Mouse (Mus musculus) limb, embryonic 14.5 days (tissue): Measurements from ENCODE around the gene Olfr1396. TPM values are rescaled to one million over a fixed set of nuclear protein-coding genes. Genes with fewer than 3 reads are reported as not detected.

Experiments
- polyA plus RNA-seq, 2 experiments: library from polyadenylated mRNA; depleted of rRNA in 1 of 2; stranded (reverse) in 1 of 2; unstranded in 1 of 2; fragments of >200 nt; fragmentation: Nextera tagmentation in 1 of 2; extraction: Ambion mirVana in 1 of 2; gene quantifications; 2 replicates each; pipeline versions ENCODE4 v1.2.1 to v1.2.3; 2012 to 2014

Gene Olfr1396
- polyA plus RNA-seq, 2 experiments: 0.10 to 0.11 TPM

Other genes with a start within 250 kb of the Olfr1396 start
- gene Irgm1, start 243.2 kb downstream of the Olfr1396 start, polyA plus RNA-seq (2012; rRNA removed): 3.7 and 4.1 TPM in 2 replicates
- 4.5 and 5.5 TPM in 2 replicates for gene Irgm1, start 243.2 kb downstream of the Olfr1396 start, polyA plus RNA-seq (2014; fragmentation: Nextera tagmentation; extraction: Ambion mirVana)
- gene Gm5431, start 212.7 kb downstream of the Olfr1396 start, polyA plus RNA-seq (2012; rRNA removed): 0.16 and 0.19 TPM in 2 replicates
- gene Gm5431, start 212.7 kb downstream of the Olfr1396 start, polyA plus RNA-seq (2014; fragmentation: Nextera tagmentation; extraction: Ambion mirVana): 0.12 and 0.22 TPM in 2 replicates
- 0.86 and 0.88 TPM in 2 replicates for gene Psme2b, start 168.7 kb downstream of the Olfr1396 start, polyA plus RNA-seq (2012; rRNA removed)
- gene Psme2b, start 168.7 kb downstream of the Olfr1396 start, polyA plus RNA-seq (2014; fragmentation: Nextera tagmentation; extraction: Ambion mirVana): 2.8 and 3.0 TPM in 2 replicates
- gene Olfr56, start 136.0 kb downstream of the Olfr1396 start, polyA plus RNA-seq (2012; rRNA removed): 0.05 and 0.06 TPM in 2 replicates
- not detected in 2 replicates for gene Olfr56, start 136.0 kb downstream of the Olfr1396 start, polyA plus RNA-seq (2014; fragmentation: Nextera tagmentation; extraction: Ambion mirVana)
- 0.11 and 0.24 TPM in 2 replicates for gene 9930111J21Rik1, start 135.5 kb downstream of the Olfr1396 start, polyA plus RNA-seq (2012; rRNA removed)
- 0.36 and 0.37 TPM in 2 replicates for gene 9930111J21Rik1, start 135.5 kb downstream of the Olfr1396 start, polyA plus RNA-seq (2014; fragmentation: Nextera tagmentation; extraction: Ambion mirVana)
- gene Gm12185, start 122.6 kb downstream of the Olfr1396 start, polyA plus RNA-seq (2012; rRNA removed): 0.04 TPM in 1 of 2 replicates, not detected in the other
- 0.06 TPM in 1 of 2 replicates, not detected in the other for gene Gm12185, start 122.6 kb downstream of the Olfr1396 start, polyA plus RNA-seq (2014; fragmentation: Nextera tagmentation; extraction: Ambion mirVana)
- 0.10 and 0.15 TPM in 2 replicates for gene Tgtp1, start 120.7 kb downstream of the Olfr1396 start, polyA plus RNA-seq (2012; rRNA removed)
- not detected in 2 replicates for gene Tgtp1, start 120.7 kb downstream of the Olfr1396 start, polyA plus RNA-seq (2014; fragmentation: Nextera tagmentation; extraction: Ambion mirVana)
- 0.24 and 0.50 TPM in 2 replicates for gene 9930111J21Rik2, start 63.6 kb downstream of the Olfr1396 start, polyA plus RNA-seq (2012; rRNA removed)
- gene 9930111J21Rik2, start 63.6 kb downstream of the Olfr1396 start, polyA plus RNA-seq (2014; fragmentation: Nextera tagmentation; extraction: Ambion mirVana): 0.12 and 0.64 TPM in 2 replicates
- 0.09 and 0.12 TPM in 2 replicates for gene Tgtp2, start 50.7 kb downstream of the Olfr1396 start, polyA plus RNA-seq (2012; rRNA removed)
- 0.18 and 0.33 TPM in 2 replicates for gene Tgtp2, start 50.7 kb downstream of the Olfr1396 start, polyA plus RNA-seq (2014; fragmentation: Nextera tagmentation; extraction: Ambion mirVana)
- gene Ifi47, start 38.3 kb downstream of the Olfr1396 start, polyA plus RNA-seq (2012; rRNA removed): 0.83 and 1.0 TPM in 2 replicates
- gene Ifi47, start 38.3 kb downstream of the Olfr1396 start, polyA plus RNA-seq (2014; fragmentation: Nextera tagmentation; extraction: Ambion mirVana): 0.72 and 1.2 TPM in 2 replicates
- gene Olfr1395, start 27.4 kb upstream of the Olfr1396 start, polyA plus RNA-seq (2012; rRNA removed): not detected in 2 replicates
- gene Olfr1395, start 27.4 kb upstream of the Olfr1396 start, polyA plus RNA-seq (2014; fragmentation: Nextera tagmentation; extraction: Ambion mirVana): not detected in 2 replicates
- not detected in 2 replicates for gene Olfr1394, start 39.5 kb upstream of the Olfr1396 start, polyA plus RNA-seq (2012; rRNA removed)
- gene Olfr1394, start 39.5 kb upstream of the Olfr1396 start, polyA plus RNA-seq (2014; fragmentation: Nextera tagmentation; extraction: Ambion mirVana): not detected in 2 replicates
- gene Btnl9, start 72.3 kb upstream of the Olfr1396 start, polyA plus RNA-seq (2012; rRNA removed): 2.0 and 2.2 TPM in 2 replicates
- gene Btnl9, start 72.3 kb upstream of the Olfr1396 start, polyA plus RNA-seq (2014; fragmentation: Nextera tagmentation; extraction: Ambion mirVana): 0.58 and 1.7 TPM in 2 replicates
- 14.9 and 22.1 TPM in 2 replicates for gene Zfp62, start 88.4 kb upstream of the Olfr1396 start, polyA plus RNA-seq (2012; rRNA removed)
- 38.0 and 43.1 TPM in 2 replicates for gene Zfp62, start 88.4 kb upstream of the Olfr1396 start, polyA plus RNA-seq (2014; fragmentation: Nextera tagmentation; extraction: Ambion mirVana)
- gene Mgat1, start 129.3 kb upstream of the Olfr1396 start, polyA plus RNA-seq (2012; rRNA removed): 83.7 and 117 TPM in 2 replicates
- 64.7 and 68.0 TPM in 2 replicates for gene Mgat1, start 129.3 kb upstream of the Olfr1396 start, polyA plus RNA-seq (2014; fragmentation: Nextera tagmentation; extraction: Ambion mirVana)
- 0.09 and 0.26 TPM in 2 replicates for gene Olfr1393, start 163.4 kb upstream of the Olfr1396 start, polyA plus RNA-seq (2012; rRNA removed)
- gene Olfr1393, start 163.4 kb upstream of the Olfr1396 start, polyA plus RNA-seq (2014; fragmentation: Nextera tagmentation; extraction: Ambion mirVana): not detected in 2 replicates
- 0.15 and 0.18 TPM in 2 replicates for gene Olfr1392, start 170.4 kb upstream of the Olfr1396 start, polyA plus RNA-seq (2012; rRNA removed)
- 0.06 TPM in 1 of 2 replicates, not detected in the other for gene Olfr1392, start 170.4 kb upstream of the Olfr1396 start, polyA plus RNA-seq (2014; fragmentation: Nextera tagmentation; extraction: Ambion mirVana)
- gene Olfr10, start 189.9 kb upstream of the Olfr1396 start, polyA plus RNA-seq (2012; rRNA removed): not detected in 2 replicates
- gene Olfr10, start 189.9 kb upstream of the Olfr1396 start, polyA plus RNA-seq (2014; fragmentation: Nextera tagmentation; extraction: Ambion mirVana): not detected in 2 replicates
- gene Olfr1391, start 207.9 kb upstream of the Olfr1396 start, polyA plus RNA-seq (2012; rRNA removed): not detected in 2 replicates
- not detected in 2 replicates for gene Olfr1391, start 207.9 kb upstream of the Olfr1396 start, polyA plus RNA-seq (2014; fragmentation: Nextera tagmentation; extraction: Ambion mirVana)
- gene Olfr1390, start 220.3 kb upstream of the Olfr1396 start, polyA plus RNA-seq (2012; rRNA removed): not detected in 2 replicates
- not detected in 2 replicates for gene Olfr1390, start 220.3 kb upstream of the Olfr1396 start, polyA plus RNA-seq (2014; fragmentation: Nextera tagmentation; extraction: Ambion mirVana)